Mouse (Mus musculus) layer of hippocampus, postnatal 14 days (tissue): ENCODE measurements around the gene Coa6. TPM values are rescaled to one million over a fixed set of nuclear protein-coding genes. Genes with fewer than 3 reads are reported as not detected.

Source experiments
- DNase-seq, 2 experiments: peaks; one replicate each; pipeline ENCODE4 v3.0.0; 2021 to 2022; ENCODE audit warnings: low spot score in 2 of 2, mixed read lengths in 1 of 2
- total RNA-seq, 2 experiments: library from RNA; stranded (reverse); gene quantifications; 2 replicates each; pipeline ENCODE4 v1.2.3; 2021

Coa6 gene
- total RNA-seq, 2 experiments from 2014 or later, result 25.4 to 31.0 TPM

GRCm38 (mm10) chr8:126461735-126462134, 39.4 kb downstream of the Coa6 start:
- DNase-seq, result no peak

- DNase-seq, result no peak
Measured at GRCm38 (mm10) chr8:126464071-126464470, 41.8 kb downstream of the Coa6 start.

- no peak for DNase-seq
Measured at GRCm38 (mm10) chr8:126473802-126474298, 51.5 kb downstream of the Coa6 start.

DNA sequence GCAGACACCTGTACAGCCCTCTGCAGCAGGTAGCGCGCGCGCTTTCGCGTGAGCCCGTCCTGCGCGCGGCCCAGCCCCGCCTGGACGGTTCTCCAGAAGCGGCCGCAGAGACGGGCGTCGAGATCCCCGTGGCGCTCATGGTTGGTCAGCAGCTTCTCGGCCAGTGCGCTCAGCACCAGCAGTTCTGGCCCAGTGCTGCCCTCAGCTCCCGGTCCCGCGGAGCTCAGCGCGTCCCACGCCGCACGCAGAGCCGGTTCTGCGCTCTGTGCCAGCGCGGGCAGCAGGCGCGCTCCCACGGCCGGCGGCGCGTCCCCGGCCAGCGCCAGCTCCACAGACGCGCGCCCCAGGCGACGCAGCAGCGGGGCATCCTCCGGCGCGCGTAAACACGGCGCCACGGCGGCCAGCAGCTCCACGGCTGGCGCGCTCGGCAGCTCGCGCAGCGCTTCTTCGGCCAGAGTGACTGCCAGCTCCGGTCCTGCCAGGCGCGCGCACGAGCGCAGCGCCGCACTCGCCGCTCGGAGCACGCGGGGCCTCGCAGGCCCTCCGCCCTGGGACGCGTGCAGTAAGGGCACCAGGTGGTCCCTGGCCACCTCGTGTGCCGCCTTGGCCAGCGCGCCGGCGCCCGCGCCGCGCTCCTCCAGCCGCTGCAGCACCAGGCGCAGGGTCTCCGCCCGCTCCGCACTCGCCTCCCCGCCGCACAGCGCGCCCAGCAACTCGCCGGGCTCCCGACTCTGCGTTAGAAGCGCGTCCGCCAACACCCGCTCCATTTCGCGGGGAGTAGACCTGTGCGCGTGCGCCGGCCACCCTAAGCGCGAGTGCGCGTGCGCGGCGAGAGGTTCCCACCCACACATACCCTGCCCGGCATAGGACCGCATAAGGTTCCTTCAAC, 52.2 kb downstream of the Coa6 start, which contains the start of gene Tarbp1:
TSS of gene Tarbp1 (minus strand) at position 767 of the 889 bp plus-strand sequence.
- peak; percentile 91 for DNase-seq

Other genes with a start within 250 kb of the Coa6 start
- gene Slc35f3, start 124.0 kb upstream of the Coa6 start, total RNA-seq, result 10 to 100 TPM; 34.4 to 38.4 TPM
- 1 to 10 TPM; 4.0 to 4.7 TPM for gene Tarbp1, start 52.5 kb downstream of the Coa6 start, total RNA-seq
- 10 to 100 TPM; 57.1 to 61.7 TPM for gene Irf2bp2, start 171.5 kb downstream of the Coa6 start, total RNA-seq